Mouse (Mus musculus) liver, postnatal 0 days (tissue): Measurements from ENCODE around the gene Abl1.

ENCODE experiments used
- CTCF ChIP-seq: sonication (generic); IDR thresholded peaks from 2 replicates; pipeline ENCODE4 v1.5.1; 2016; ENCODE audit warnings: antibody characterized with exemption, low read depth
- EP300 ChIP-seq: IDR thresholded peaks from 2 replicates; pipeline ENCODE4 v1.6.1; 2016; ENCODE audit warnings: antibody characterized with exemption, low read depth, mild to moderate bottlenecking

DNA sequence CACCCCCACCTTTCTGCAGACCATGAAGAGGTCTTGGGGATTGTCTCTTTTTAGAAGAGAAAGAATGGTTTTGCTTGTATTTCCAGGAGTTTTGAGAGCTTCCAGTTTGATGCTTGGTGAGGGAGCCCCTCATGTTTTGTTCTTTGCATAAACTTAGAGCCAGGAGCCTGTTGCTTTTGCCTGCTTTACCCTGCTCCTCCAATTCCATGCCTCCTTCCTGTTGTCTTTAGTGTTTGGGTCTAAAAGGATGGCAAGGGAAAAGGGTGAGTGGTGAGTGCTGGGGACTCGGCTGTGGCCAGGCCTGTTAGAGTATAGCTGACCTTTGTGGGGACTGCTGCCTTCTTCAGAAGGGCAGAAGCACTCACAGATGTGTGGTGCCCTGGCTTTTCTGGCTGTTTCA is 72.3 kb downstream of the Abl1 start:
- TF ChIP-seq CTCF (no peak), EP300 (no peak)
